9 mouse cellular contexts compared by ENCODE assay signal in the genomic region with DNA sequence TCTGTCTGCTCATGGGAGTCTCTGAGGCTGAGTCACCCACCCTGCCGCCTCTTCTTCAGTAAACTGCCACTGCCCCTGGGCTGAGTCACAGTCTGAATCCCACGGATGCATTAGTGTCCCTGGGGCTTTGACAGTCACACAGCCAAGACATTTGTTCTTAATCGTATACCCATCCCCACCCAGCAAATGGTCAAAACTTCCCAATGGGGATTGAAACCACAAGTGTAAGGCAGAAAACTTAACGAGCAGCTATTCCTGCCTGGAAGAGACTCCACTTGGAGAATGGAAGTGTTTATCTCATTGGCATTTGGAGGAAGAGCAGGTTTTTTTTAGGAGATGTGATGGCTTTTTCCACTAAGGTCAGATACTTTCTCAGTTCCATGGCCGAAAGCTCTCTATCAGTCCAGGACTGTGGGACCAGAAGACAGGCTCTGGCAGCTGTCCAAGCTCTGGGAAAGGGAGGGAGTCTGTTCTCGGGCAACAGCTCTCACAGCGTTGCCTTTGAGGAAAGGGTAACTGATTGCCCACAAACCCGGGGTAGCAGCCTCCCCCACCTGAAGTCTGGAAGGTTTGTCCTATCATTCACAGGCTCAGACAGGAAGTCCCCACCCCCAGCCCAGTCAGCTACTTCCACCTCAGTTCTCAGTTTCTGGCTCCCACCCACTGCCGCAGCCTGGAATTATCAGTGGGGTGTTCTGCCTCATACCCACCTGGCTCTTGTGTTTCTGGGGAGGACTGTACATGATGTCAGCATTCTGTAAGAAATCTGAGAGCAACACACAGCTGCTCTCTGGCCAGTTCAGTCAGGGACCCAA.
DNase-seq lines count a peak whose midpoint lies in the region; ATAC-seq lines count a peak whose summit lies in the region.
"Had no signal": no experiment of that assay in that cellular context is flagged by ENCODE, and none has a peak within 500 bp of the region (broad histone marks: within the 10 kb centered on the region; RNA-seq: fewer than 3 reads in every experiment).

No protein-coding gene starts in this region.

- no peaks in the 10 kb centered on the region for H3K9me3 ChIP-seq in kidney, embryonic 16.5 days (ENCODE audit: low read length)
- no peaks in the 10 kb centered on the region for H3K9me3 ChIP-seq in forebrain, embryonic 13.5 days (replicated peaks)

- H3K36me3 ChIP-seq in kidney, embryonic 16.5 days (ENCODE audit: insufficient read depth, low read length), result no peaks in the 10 kb centered on the region
- H3K36me3 ChIP-seq in forebrain, embryonic 13.5 days (ENCODE audit: poor library complexity, severe bottlenecking), result no peaks in the 10 kb centered on the region

- H3K4me3 ChIP-seq in kidney, embryonic 16.5 days (ENCODE audit: low read length), result no peak overlapping the region
- H3K4me3 ChIP-seq in forebrain, embryonic 13.5 days, result no peak overlapping the region

- no peak overlapping the region for H3K9ac ChIP-seq in kidney, embryonic 16.5 days (replicated peaks; ENCODE audit: low read length)
- H3K9ac ChIP-seq in forebrain, embryonic 13.5 days, result no peak overlapping the region

- H3K4me1 ChIP-seq in kidney, embryonic 16.5 days (ENCODE audit: insufficient read depth, low read length), result peaks cover 11% of the 10 kb centered on the region; the same call in 1 of the 2 replicates
- no peaks in the 10 kb centered on the region for H3K4me1 ChIP-seq in forebrain, embryonic 13.5 days

- H3K27me3 ChIP-seq in kidney, embryonic 16.5 days (ENCODE audit: insufficient read depth, low read length), result no peaks in the 10 kb centered on the region
- no peaks in the 10 kb centered on the region for H3K27me3 ChIP-seq in forebrain, embryonic 13.5 days

- peak; percentile 26 for DNase-seq in layer of hippocampus, adult 9-11 months
- no peak for DNase-seq in layer of hippocampus, postnatal 36 days
- DNase-seq in heart, adult 18-20 months, result peak; percentile 78 to 84
- DNase-seq in right cerebral cortex, adult 2 months (ENCODE audit: low spot score in 2 of 2), result peak; percentile 25 to 33
- no peak for DNase-seq in frontal cortex, postnatal 10 days (ENCODE audit: low spot score in 2 of 2)

- 24% methylated on average over 9 of the region's 9 CpGs for WGBS in kidney, embryonic 16.5 days
- WGBS in forebrain, embryonic 13.5 days, result 58% methylated on average over 9 of the region's 9 CpGs

- ATAC-seq in activated CD4-positive, CD25-positive, alpha-beta regulatory T cell, adult 4 months, result peak; percentile 32
- peak; percentile 57 for ATAC-seq in kidney, embryonic 16.5 days (ENCODE audit: low FRiP score, low TSS enrichment)
- ATAC-seq in forebrain, embryonic 13.5 days, result no peak
- ATAC-seq: Patski had no signal

- no peak overlapping the region for H3K4me2 ChIP-seq in kidney, embryonic 16.5 days (replicated peaks; ENCODE audit: low read depth, low read length)
- no peak overlapping the region for H3K4me2 ChIP-seq in forebrain, embryonic 13.5 days

- no peak overlapping the region for H3K27ac ChIP-seq in kidney, embryonic 16.5 days (ENCODE audit: low read length)
- H3K27ac ChIP-seq in forebrain, embryonic 13.5 days, result no peak overlapping the region

Comparison
In these comparisons a context has a peak if more than half of its experiments do, and no peak if none do; other contexts are left out.
1. DNase-seq: peak in layer of hippocampus, adult 9-11 months (single experiment), heart, adult 18-20 months (2 of 2) and right cerebral cortex, adult 2 months (2 of 2); none in layer of hippocampus, postnatal 36 days (0 of 2) and frontal cortex, postnatal 10 days (0 of 2).